Mouse (Mus musculus) natural killer cell, adult 2 months (primary cell): ENCODE data around the gene Fem1b.
A peak's percentile ranks its signal among the peaks of the same experiment; 100 is the strongest.

Experiments
- DNase-seq, 2 experiments: peaks; one replicate each; pipeline ENCODE4 v3.0.0; 2022; ENCODE audit warnings: low spot score in 2 of 2

Fem1b gene

DNA sequence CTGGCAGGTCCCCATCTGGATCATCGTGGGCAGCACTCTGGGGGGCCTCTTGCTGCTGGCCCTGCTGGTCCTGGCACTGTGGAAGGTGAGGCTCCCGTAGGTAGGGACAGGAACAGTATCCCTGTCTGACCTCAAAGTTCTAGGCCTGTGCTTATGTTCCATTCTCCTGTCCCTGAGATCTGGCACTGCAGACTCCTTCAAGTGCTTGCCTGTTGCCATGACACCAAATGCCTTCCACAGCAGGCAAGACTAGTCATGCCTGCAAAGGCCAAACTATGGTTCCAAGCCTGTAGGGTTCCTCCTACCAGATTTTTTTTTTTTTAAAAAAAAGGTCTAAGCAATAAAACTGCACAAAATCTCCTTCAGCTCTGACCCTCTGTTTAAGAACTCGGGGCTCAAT is 29.8 kb downstream of the Fem1b start:
- DNase-seq: no peak

DNA sequence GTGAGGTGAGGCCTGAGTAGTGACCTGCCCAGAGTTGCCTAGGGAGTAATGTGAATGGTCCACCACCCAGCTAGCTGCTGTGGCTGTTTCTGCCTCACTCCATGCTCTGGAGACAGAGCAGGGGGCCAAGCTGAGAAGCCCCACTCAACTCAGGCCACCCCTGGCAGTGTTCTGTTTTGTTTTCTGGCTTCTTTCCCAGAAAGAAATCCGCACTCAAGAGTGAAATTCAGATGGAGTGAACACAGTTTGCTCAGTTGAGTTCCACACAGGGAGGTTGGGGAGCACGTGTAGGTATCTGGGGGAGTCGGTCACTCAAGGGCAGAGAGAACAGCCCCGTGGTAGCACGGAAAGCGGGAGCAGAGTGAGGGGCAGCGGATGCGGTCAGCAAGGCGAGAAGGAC is 33.0 kb downstream of the Fem1b start:
- no peak for DNase-seq

DNA sequence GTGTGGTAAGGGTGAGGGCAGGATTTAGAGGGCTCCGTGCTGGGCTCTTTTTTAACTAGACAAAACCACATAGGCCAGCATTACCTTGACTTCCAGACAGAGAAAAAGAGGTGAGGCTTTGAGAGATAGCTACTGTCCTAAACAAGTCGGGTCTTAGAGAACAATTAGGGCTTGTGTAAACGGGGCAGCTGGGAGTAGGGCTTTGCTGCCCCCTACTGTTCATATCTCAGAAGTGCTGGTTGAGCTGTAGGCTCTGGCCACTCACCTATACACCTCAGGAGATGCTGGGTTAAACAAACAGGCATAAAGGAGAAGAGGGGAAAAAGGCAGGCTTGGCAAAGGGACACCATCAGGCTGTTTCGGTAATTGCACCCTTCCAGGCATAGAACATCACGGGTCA is 34.3 kb downstream of the Fem1b start:
- DNase-seq: peak; percentile 11 to 46

DNA sequence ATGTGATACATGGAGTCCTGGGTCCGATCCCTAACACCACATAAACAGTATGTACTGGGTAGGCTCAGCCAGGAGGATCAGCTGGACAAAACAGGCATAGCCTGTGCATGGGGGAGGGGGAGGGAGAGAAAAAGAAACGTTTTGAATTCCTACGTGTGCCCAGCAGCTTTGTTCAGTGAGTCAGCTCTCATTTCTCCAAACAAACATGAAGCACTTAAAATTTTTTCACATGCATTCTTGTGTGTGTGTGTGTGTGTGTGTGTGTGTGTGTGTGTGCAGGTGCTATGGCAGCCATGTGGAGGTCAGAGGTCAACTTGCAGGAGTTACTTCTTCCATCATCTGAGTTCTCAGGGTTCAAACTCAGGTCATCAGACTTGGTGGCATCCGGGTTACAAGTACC is 36.3 kb downstream of the Fem1b start:
- no peak for DNase-seq

DNA sequence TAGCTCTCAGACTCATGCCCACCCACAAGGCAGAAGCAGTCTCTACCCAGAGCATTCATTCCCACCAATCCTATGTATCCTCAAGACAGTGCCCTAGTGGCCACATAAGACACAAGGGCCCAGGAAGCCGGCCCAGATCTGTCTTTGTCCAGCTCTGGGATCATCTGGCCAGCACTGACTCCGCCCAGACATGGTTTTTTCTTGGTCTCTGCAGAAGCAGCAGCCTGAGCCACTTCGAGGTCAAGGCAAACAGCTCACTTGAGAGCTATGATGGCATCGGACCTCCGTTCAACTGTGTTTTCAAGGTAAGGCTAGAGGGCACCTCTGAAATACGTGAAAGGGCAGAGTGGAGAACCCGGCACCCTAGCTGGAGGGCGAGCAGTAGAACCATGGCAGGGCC is 39.0 kb downstream of the Fem1b start:
- DNase-seq: no peak

DNA sequence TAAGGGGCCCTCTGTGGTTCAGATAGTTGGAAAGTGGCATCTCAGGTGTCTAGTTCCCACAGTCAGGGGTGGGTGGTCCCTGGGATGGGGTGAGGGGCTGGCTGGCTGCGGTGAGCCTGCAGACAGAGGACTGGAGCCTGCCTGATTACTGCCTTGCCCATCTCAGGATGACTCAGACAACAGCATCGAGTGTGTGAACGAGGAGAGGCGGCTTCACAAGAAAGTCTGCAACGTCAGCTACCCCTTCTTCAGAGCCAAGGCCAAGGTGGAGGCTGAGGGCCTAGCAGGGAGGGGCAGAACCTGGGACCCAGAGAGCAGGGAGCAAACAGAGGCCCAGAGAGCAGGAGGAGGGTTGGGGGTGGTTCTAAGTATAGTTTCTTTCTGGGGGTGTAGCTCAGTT is 43.4 kb downstream of the Fem1b start:
- no peak for DNase-seq

DNA sequence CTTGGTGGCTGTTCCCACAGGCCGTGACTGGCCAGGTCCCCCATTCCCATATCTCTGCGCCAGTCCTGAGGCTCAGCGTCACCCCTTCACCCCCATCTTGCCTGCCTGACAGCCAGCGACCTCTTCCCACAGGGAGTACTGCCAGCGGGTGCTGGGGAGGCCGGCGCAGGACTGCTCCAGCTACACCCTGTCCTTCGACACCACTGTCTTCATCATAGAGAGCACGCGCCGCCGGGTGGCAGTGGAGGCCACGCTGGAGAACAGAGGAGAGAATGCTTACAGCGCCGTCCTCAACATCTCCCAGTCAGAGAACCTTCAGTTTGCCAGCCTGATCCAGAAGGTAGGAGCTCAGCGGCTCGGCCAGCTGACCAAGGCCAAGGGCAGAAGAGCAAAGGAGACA is 44.3 kb downstream of the Fem1b start:
- no peak for DNase-seq

DNA sequence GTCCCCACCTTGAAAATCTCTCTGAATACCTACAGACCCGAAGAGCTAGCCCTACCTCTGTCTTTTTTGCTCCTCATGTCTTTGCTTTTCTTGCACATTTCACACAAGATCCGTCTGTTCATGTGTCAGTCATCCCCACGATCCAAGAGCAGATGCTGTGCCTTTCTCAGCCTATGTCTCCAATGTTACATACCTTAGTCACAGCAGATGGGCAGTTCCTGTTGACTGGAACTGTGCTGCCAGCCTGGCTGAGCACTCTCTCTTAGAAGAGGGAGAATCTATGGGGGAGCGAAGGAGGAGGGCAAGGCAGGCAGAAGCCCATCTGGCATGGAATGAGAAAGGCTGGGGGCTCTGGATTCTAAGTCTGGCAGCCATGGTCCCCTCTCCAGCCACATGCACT is 46.4 kb downstream of the Fem1b start:
- DNase-seq: no peak

DNA sequence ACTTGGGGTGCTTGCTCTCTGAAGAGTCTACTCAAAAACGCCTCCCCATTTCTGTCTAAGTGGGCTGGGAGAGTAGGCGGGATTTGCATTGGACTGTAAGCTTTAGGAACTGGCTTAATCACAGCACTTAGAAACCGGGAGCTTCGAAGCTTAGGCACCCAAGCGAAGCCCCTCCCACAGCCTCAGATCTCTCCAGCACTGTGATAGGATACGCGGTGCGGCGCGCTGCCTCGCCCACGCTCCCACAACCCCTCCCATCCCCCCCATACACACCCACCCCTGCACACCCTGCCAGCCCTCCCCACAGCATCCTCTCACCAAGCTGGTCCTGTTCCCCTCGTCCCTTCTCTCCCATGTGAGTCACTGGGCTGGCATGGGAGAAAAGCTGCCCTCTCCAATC is 48.3 kb downstream of the Fem1b start:
- no peak for DNase-seq

DNA sequence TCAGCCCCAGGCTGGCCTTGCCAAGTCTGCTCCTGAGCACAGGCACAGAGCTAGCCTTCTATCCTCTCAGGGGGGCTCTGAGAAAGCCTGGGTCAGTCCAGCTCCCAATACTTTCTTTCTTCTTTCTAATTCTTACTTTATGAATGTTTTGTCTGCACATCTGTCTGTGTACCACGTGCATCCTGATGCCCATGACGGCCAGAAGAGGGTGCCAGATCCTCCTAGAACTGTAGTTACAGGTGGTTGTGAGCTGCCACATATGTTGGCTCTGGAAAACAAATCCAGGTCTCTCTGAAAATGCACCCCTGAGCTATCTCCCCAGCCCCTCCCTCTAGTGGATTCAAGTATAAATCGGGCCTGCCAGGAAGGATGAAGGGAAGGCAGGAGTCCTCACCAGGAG is 52.1 kb downstream of the Fem1b start:
- DNase-seq: no peak

DNA sequence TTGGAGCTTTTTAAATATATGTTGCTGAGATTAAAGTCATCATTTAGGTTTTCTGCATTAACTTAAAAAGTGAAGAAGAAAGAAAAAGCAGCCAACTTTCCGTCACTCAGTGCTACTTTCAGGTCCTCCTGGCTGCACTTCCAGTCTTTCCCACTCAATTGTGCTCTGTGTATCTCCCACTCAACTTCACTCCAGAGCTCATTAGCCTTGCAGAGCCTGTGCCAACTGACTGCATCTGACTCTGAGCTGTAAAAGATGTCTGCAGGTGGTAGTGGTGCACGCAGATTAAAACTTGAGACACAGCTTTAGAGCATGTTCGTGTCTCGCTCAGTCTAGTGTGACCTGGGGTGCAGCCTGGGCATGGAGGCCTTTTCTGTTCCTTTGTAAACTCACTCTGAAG is 53.4 kb downstream of the Fem1b start:
- DNase-seq: no peak

DNA sequence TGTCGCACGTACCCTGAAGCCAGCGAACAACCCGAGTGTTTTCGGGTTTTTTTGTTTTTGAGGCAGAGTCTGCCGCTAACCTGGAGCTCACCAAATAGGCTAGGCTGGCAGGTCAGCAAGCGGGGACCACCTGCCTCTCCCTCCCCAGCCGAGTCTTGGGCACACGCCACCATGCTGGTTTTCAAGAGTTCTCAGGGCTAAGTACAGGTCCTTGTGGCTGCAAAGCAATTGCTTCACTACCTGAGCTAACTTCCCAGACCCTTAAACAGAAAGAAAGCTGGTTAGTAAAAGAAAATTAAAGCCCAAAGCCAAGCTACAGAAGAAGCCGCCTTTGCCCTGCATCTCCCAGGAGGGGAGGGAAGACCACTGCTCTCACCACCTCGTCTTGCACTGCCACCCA is 61.4 kb downstream of the Fem1b start:
- DNase-seq: no peak

DNA sequence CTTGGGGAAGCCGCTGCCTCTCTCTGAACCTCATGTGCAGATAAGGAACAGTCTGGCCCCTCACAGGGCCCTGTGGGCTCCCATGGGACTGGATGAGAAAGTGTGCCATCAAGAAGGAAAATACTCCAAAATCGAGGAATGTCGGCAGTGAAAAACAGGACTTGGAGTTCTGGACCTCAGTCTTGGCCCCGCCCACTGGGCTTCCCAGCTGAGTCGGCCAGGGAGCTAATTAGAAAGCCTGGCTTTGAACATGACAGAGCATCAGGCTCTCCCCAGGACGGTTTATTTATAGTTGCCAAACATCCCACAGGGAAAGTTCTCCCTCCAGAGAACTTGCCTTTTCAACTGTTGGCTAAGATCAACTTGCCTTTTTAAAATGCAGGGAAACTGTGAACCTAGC is 62.1 kb downstream of the Fem1b start:
- no peak for DNase-seq

DNA sequence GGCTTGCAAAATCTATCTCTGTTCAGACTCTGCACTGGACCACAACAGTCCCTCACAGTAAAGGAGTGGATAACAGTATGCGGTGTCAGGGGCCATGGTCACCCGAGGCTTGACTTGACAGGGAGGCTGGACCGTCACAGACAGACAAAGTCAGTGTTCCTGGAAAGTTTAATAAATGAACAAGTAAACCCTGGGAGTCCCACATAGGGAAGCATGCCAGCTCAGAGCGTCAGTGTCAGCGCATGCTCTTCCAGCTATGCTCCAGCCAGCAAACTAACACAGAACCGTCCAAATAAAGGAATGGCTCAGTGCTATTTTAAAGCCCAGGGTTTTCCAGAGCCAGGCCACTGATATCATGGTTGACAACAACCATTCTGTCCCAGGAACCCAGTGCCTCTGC is 65.1 kb downstream of the Fem1b start:
- no peak for DNase-seq

DNA sequence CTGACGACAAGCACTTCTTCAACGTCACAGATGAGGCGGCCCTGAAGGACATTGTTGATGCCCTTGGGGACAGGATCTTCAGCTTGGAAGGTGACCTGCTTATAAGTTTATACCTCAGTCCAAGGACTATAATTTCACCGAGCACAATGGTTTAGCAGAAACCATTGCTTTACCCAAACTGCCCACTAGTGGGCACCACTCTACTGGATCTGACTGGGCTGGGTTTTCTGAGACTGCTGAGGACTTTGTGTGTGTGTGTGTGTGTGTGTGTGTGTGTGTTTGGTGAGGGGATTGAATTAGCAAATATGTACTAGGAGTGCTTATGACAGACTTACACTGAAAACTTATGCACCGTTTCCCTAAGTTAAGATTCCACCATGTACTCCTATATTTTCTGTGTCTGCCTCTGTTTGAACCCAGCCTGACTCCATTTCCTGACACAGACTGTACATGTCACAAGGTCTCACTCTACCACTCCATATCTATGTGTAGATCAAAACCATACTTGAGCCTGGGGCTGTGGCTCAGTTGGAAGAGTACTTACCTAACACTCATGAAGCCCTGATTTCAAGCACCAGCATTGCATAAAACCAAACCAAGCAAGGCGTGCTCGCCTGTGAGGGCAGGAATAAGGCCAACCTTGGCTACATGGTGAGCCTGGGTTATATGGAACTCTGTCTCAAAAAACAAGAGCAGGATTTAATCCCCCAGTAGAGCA is 67.0 kb downstream of the Fem1b start:
- peak in 1 of 2 experiments; percentile 10 for DNase-seq
